Mouse (Mus musculus) lung, postnatal 0 days (tissue): Measurements from ENCODE around the gene Ly86. TPM values are rescaled to one million over a fixed set of nuclear protein-coding genes. Genes with fewer than 3 reads are reported as not detected.

Experiments used
- ATAC-seq: fragments of 200-750 bp; cut with Nextera tagmentation; 2 replicates; pipeline ENCODE4 v1.8.0; 2017; ENCODE audit warnings: moderate library complexity
- DNase-seq: peaks from one replicate; pipeline ENCODE4 v3.0.0-alpha.2; 2016; ENCODE audit warnings: low spot score
- H3K27ac ChIP-seq: fragments of 300-500 bp; sonication (generic); 2 replicates; pipeline ENCODE4 v1.5.1; 2014; ENCODE audit warnings: antibody characterized with exemption, mild to moderate bottlenecking, low read length, mixed read lengths
- H3K27me3 ChIP-seq: fragments of 300-500 bp; sonication (generic); replicated peaks from 2 replicates; pipeline ENCODE4 v1.6.1; 2014; ENCODE audit warnings: low read length, mixed read lengths; ENCODE audit not compliant: insufficient read depth
- H3K36me3 ChIP-seq: fragments of 300-500 bp; sonication (generic); 2 replicates; pipeline ENCODE4 v1.6.1; 2014; ENCODE audit warnings: low read length, mixed read lengths; ENCODE audit not compliant: insufficient read depth
- H3K4me1 ChIP-seq: fragments of 300-500 bp; sonication (generic); 2 replicates; pipeline ENCODE4 v1.6.1; 2014; ENCODE audit warnings: antibody characterized with exemption, low read depth, low read length, mixed read lengths; ENCODE audit not compliant: insufficient read depth
- H3K4me2 ChIP-seq: fragments of 300-500 bp; sonication (generic); replicated peaks from 2 replicates; pipeline ENCODE4 v1.6.1; 2014; ENCODE audit warnings: low read depth, mild to moderate bottlenecking, low read length, moderate library complexity, mixed read lengths
- H3K4me3 ChIP-seq: fragments of 300-500 bp; sonication (generic); 2 replicates; pipeline ENCODE4 v1.5.1; 2014; ENCODE audit warnings: low read depth, low read length
- H3K9ac ChIP-seq: fragments of 300-500 bp; sonication (generic); replicated peaks from 2 replicates; pipeline ENCODE4 v1.6.1; 2014; ENCODE audit warnings: low read depth, mild to moderate bottlenecking
- H3K9me3 ChIP-seq: fragments of 300-500 bp; sonication (generic); 2 replicates; pipeline ENCODE4 v1.6.1; 2016; ENCODE audit warnings: low read length, mixed read lengths
- CTCF ChIP-seq: IDR thresholded peaks from 2 replicates; pipeline ENCODE4 v1.5.1; 2016; ENCODE audit warnings: antibody characterized with exemption, mild to moderate bottlenecking
- EP300 ChIP-seq: IDR thresholded peaks from 2 replicates; pipeline ENCODE4 v1.6.1; 2016; ENCODE audit warnings: antibody characterized with exemption, mild to moderate bottlenecking, control low read depth
- WGBS: fragments of 180-500 bp; shearing (Covaris S2); extraction: QIAGEN DNeasy Blood & Tissue Kit; methylation state at CpG from one replicate; pipeline ENCODE4 v1.1.7; 2014; 5-methylcytosine and 5-hydroxymethylcytosine counted together
- polyA plus RNA-seq: library from polyadenylated mRNA; unstranded; fragments of >200 nt; fragmentation: Nextera tagmentation; extraction: Ambion mirVana; gene quantifications from 2 replicates; pipeline ENCODE4 v1.2.1, GENCODE M21; 2015

The Ly86 gene
- polyA plus RNA-seq, 1 experiment from 2014 or later: 13.8 TPM

- no peak for TF ChIP-seq EP300
- TF ChIP-seq CTCF: no peak
- WGBS: 86% methylated on average over 1 of the region's 1 CpGs
- H3K27ac ChIP-seq: no peak overlapping the region
- ATAC-seq (no peak), DNase-seq (no peak)
- H3K9ac ChIP-seq: no peak overlapping the region
- H3K4me3 ChIP-seq: no peak overlapping the region
- no peaks in the 10 kb centered on the region for H3K36me3 ChIP-seq
- H3K27me3 ChIP-seq: no peaks in the 10 kb centered on the region
- H3K4me1 ChIP-seq: no peaks in the 10 kb centered on the region
- H3K9me3 ChIP-seq: no peaks in the 10 kb centered on the region
- no peak overlapping the region for H3K4me2 ChIP-seq
These were observed 70.7 kb downstream of the Ly86 start for GRCm38 (mm10) chr13:37415696-37416095.

DNA sequence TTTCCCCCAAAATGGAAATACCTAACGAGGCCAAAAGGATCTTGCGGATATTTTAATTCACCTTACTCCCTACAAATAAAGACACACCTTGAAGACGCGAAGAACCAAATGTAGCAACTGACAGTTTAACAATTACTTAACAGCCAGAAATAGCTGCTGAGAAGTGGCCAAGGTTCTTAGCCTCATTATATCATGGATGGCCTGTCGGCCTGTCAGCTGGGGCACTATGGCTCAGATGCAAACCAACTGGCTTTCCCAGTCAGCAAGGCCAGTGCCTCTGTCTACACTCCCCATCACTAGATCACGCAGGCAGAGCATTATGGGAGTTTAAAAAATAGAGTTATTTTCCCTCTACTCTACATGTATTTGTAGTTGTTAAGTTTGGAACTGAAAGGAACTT is 78.4 kb downstream of the Ly86 start:
- Histone ChIP-seq H3K4me2 (no peak overlapping the region), H3K27me3 (no peaks in the 10 kb centered on the region), H3K9me3 (0 out of 2 replicates have a peak, but pooled peaks cover 4% of the 10 kb centered on the region), H3K4me1 (no peaks in the 10 kb centered on the region), H3K27ac (no peak overlapping the region), H3K36me3 (no peaks in the 10 kb centered on the region), H3K4me3 (no peak overlapping the region), H3K9ac (no peak overlapping the region)
- 86% methylated on average over 6 of the region's 6 CpGs for WGBS
- TF ChIP-seq EP300: no peak
- no peak for TF ChIP-seq CTCF
- ATAC-seq: no peak
- no peak for DNase-seq

DNA sequence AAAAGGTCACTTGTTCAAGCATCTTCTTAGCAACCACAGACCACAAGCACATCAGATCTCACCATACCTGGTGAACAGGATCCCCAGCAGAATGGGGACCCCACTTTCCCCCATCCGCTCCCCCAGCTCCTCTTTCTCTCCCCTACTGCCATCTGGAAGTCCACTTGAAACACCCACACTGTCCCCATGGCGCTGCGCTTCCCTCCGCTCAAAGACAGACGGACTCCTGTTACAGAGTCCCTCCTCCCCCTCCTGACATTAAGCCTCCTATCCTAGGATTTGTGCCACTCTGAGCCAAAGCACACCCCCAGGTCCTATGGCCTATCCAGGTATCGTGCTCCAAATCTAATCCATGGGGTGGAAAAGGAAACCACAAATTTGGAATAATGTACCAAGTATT is 79.9 kb downstream of the Ly86 start:
- TF ChIP-seq CTCF (no peak), EP300 (no peak)
- WGBS: 93% methylated on average over 6 of the region's 6 CpGs
- Histone ChIP-seq H3K27ac (no peak overlapping the region), H3K4me1 (no peaks in the 10 kb centered on the region), H3K27me3 (no peaks in the 10 kb centered on the region), H3K36me3 (no peaks in the 10 kb centered on the region), H3K4me3 (no peak overlapping the region), H3K4me2 (no peak overlapping the region), H3K9me3 (0 out of 2 replicates have a peak, but pooled peaks cover 4% of the 10 kb centered on the region), H3K9ac (no peak overlapping the region)
- ATAC-seq: no peak
- no peak for DNase-seq

GRCm38 (mm10) chr13:37425406-37425805 is 80.4 kb downstream of the Ly86 start:
- no peaks in the 10 kb centered on the region for H3K4me1 ChIP-seq
- no peak overlapping the region for H3K9ac ChIP-seq
- DNase-seq: no peak
- no peaks in the 10 kb centered on the region for H3K36me3 ChIP-seq
- H3K4me3 ChIP-seq: no peak overlapping the region
- no peaks in the 10 kb centered on the region for H3K27me3 ChIP-seq
- H3K9me3 ChIP-seq: 0 out of 2 replicates have a peak, but pooled peaks cover 4% of the 10 kb centered on the region
- H3K4me2 ChIP-seq: no peak overlapping the region
- 82% methylated on average over 3 of the region's 3 CpGs for WGBS
- TF ChIP-seq EP300 (no peak), CTCF (no peak)
- ATAC-seq: no peak
- H3K27ac ChIP-seq: no peak overlapping the region

DNA sequence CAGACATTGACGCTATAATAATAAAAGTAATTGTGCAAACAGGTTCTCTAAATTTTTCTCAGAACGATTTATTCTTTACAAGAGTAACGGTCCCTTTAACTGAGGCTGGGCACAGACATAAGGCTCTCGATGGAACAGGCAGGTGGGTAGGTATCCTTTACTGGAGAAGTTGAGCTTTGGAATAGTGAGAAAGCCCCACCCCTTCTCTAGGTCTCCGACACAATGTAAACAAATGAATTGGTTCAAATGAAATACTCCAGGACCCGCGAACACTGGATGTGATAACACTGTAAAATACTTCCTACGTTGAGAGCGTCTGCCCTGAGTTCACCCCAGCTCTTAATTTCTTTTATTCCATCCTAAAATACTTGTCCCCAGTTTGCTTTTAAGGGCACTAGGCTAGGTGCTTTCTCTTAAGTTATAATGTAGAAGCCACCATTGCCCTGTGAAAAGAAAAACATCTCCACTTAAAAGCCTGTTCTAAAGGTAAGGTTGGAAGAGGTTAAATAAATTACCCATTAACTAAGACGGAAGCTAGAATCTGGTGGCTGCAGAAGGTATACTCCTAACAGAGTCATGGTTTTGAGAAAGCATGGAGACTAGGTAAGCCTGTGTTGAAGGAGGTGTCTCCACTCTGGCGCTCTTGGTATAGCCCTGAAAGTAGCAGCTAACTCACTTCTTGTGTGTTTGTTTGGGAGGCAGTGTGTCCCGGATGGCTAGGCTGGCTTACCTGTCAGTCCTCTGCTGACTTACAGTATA is 81.7 kb downstream of the Ly86 start:
- no peak for DNase-seq
- H3K36me3 ChIP-seq: no peaks in the 10 kb centered on the region
- no peak overlapping the region for H3K9ac ChIP-seq
- H3K4me1 ChIP-seq: no peaks in the 10 kb centered on the region
- H3K27me3 ChIP-seq: no peaks in the 10 kb centered on the region
- no peak overlapping the region for H3K27ac ChIP-seq
- H3K4me3 ChIP-seq: no peak overlapping the region
- H3K4me2 ChIP-seq: no peak overlapping the region
- no peak for TF ChIP-seq EP300
- TF ChIP-seq CTCF: no peak
- ATAC-seq: no peak
- H3K9me3 ChIP-seq: 0 out of 2 replicates have a peak, but pooled peaks cover 4% of the 10 kb centered on the region
- 46% methylated on average over 12 of the region's 12 CpGs for WGBS

GRCm38 (mm10) chr13:37428496-37428895 is 83.5 kb downstream of the Ly86 start:
- Histone ChIP-seq H3K4me1 (no peaks in the 10 kb centered on the region), H3K27ac (no peak overlapping the region), H3K36me3 (no peaks in the 10 kb centered on the region), H3K27me3 (no peaks in the 10 kb centered on the region), H3K4me3 (no peak overlapping the region), H3K9me3 (0 out of 2 replicates have a peak, but pooled peaks cover 4% of the 10 kb centered on the region), H3K4me2 (no peak overlapping the region), H3K9ac (no peak overlapping the region)
- 70% methylated on average over 3 of the region's 3 CpGs for WGBS
- ATAC-seq (no peak), DNase-seq (no peak)
- TF ChIP-seq EP300 (no peak), CTCF (no peak)
